Mouse (Mus musculus) frontal cortex, postnatal 10 days (tissue): ENCODE results near the gene Mtmr4.

Experiments
- DNase-seq, 2 experiments: peaks; one replicate each; pipeline ENCODE4 v3.0.0; 2022; ENCODE audit warnings: low spot score in 2 of 2, mixed read lengths in 1 of 2

Gene Mtmr4

DNA sequence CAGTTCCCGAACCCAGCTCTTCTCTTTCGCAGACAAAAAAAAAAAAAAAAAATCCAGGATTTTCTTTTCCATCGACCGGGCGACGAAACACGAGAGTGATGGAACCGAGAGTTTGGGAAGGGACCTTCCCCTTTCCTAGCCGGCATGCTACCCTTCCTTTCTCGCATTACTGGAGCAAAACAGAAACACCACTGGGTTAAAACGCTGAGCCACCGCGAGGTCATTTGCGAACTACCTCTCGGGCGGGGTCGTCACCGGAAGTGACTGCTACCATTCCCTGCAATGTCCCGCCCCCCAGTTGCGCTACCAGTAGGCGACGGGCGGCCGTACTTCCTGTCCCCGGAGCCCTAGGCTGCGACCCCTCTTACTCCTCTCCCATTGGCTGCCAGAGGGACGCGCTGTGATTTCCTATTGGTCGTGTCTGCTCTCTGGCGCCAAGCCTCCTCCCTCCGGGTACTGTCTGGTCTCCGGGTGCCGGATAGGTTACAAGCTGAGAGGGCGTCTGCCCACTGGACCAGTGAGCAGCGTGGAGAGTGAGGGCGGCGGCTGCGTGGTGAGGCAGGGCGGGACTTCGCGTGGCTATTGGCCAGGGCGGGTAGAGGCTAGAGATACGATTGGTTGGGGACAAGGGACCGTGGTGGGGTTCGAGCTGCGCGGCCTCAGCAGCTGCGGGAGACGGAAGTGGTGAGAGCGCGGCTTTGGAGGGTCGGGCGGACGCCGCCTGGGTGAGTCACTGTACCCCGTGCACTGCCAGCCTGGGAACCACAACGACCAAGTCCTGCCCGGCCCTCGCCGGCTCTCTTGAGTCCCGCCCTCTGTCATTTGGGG is at the start of gene Mtmr4:
Gene Mtmr4, plus strand, starts transcription at position 637 of the 828 bp plus-strand sequence.
- peak; percentile 100 for DNase-seq

DNA sequence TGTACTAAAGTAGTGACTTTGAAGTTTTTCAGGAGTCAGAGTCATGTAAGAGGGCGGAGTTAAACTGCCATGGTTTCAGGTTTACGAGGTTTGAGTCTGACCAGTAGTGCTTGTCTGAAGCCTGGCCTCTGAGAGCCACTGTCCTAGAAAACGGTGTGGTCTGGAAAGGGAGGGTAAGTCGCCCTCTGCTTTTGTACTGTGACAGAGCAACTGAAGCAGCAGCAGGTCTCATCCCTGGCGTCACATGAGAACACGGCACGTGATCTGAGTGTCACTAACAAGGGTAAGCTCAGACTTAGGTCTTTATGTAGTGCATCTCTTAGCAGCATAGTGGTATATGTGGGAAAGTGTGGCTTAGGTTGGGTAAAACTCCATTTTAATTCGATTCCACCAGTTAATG is 49.7 kb upstream of the Mtmr4 start:
- DNase-seq = no peak

DNA sequence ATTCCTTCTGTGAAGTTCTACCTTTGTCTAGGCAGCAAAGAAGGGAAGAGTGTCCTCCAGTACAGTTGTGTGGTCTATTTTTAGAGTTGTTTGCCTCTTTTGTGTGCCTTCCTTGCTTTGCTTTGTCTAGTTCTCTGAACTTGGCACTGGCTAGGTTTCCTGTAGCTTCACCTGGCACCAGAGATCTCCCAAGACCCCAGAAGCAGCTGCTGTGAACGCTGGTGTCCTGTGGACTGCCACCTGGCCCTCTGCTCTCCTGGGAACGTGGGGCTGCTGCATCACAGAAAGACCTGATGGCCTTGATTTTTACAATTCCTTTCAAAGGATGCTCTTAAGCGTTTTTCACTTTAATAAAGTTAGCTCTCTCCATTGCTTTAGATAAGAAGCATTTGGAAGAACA is 49.1 kb upstream of the Mtmr4 start:
- DNase-seq = no peak

DNA sequence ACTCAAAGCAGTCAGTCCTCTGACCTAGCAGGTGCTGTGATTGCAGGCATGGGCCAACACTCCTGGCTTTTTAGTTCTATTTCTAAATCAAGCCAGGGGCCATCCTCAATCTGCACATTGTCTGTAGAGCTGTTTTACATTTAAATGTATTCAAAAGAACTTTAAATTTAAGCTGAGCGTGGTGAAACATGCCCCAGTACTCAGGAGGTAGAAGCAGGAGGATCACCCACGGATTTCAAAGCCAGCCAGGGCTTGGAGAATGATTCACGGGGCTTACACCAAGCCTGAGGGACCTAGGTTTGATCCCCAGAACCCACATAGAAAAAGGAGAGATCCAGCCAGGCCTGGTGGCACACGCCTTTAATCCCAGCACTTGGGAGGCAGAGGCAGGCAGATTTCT is 38.6 kb upstream of the Mtmr4 start:
- no peak for DNase-seq

DNA sequence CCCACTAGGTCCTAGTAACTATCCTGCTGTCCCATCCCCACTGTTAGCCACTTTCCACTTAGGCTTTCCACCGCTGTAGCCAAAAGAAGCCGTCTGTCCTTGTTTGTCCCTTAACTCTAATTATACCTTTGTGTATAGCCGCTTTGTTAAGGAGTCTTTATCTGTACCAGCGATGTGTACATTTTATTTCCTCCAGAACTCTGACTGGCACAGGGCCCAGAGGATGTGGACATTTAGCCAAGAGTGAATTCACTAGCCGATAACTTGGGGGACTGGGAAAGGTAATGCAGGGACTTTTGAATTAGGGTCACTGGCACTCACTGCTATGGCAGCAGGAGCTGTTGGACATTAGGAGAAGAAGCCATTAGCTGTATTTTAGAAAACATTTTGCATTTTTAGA is 37.6 kb upstream of the Mtmr4 start:
- no peak for DNase-seq

DNA sequence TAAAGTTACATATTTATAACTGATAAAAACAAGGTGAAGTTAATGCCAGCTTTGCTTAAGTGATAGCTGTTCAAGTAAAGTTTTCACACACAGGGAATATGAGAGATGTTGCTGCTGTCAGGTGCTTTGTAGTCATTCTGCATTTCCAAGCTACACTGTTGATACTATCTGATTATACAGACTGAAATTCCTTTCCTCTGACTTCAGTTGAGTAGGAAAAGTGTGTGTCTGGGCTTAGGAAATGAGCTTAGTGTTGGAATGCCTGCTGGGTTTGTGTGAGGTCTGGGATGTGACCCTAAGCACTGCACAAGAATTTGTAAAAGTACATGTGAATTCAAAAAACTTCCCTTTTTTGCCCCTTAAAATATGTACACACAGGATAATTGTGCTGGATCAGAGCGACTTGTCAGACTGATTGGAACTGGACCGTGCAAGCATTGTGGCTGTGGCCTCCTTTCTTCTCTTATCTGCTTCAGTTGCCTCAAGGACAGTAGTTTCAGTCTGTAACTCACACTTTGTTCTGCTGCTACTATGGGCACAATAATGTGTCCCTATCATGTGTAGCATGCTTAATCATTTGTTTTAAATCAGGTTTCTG is 36.8 kb upstream of the Mtmr4 start:
- DNase-seq = no peak

DNA sequence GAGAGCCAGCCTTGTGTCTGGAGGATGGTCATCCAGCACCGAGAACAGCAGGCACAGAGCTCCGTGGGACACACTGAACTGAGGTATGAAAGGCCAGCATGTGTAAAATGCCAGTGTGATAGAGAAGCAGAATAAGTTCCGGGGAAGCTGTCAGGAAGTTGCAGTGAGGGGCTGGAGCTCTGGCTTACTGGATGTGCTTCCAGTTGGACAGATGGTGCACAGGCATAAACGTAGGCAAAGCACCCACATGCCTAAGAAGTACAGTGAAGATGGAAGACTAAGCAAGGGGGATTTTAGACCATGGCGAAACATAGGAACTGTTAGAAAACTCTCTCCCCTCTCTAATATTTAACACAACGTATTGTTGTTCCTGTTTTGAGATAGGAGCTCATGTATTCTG is 30.8 kb upstream of the Mtmr4 start:
- no peak for DNase-seq

DNA sequence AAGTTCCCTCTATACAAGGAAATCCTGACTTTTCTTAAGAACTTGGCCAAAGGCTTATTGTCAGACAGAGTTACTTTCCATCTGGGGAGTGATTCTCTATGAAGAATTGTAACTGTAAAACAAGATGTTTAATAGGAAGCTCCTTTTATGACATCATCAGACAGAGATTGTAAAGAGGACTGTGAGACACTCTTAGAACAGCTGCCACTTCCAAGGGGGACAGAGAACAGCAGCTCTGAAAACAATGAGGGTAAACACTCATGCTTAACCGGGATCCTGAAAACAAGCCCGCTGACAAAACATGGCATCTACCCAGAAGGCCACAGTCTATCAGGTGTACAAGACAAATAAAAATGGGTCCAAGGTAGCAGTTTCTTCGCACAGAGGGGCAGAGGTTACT is 25.5 kb upstream of the Mtmr4 start, which contains the start of gene Gm11492:
Gene Gm11492, plus strand, starts transcription at position 153 of the 400 bp plus-strand sequence.
- DNase-seq = no peak

DNA sequence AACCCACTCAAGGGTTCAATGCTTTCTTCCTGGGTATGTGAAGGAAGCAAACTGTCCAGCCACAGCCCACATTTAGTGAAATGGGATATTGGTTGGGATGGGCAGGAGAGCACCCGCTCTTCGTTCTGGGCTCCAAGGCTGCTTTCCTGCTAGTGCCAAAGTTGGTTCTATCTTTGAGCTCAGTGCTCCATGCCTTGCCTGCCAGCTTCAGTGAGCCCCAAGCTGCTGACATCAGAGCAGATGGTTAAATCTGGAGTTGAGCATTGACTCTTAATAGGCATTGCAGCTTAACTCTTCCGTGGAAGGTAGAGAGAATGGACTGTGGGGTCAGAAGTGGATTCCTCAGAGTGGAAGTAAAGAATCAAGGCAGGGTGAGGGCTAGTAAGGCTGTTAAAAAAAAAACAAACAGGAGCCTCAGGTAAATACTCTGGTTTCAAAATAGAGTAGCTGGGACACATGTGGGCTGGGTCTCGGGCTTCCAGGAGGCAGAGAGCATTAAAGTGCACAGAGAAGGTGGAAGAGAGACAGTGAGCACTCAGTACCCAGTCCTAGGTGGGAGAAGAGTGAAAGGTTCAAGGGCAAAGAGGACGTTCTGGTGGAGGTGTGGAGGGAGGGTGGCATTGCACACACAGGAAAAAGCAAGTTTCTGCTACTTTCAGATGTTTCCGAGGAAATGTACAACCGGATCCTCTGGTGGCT is 23.6 kb upstream of the Mtmr4 start, which contains the start of gene Sept4:
Gene Sept4, plus strand, starts transcription at position 649 of the 699 bp plus-strand sequence.
- DNase-seq = no peak

DNA sequence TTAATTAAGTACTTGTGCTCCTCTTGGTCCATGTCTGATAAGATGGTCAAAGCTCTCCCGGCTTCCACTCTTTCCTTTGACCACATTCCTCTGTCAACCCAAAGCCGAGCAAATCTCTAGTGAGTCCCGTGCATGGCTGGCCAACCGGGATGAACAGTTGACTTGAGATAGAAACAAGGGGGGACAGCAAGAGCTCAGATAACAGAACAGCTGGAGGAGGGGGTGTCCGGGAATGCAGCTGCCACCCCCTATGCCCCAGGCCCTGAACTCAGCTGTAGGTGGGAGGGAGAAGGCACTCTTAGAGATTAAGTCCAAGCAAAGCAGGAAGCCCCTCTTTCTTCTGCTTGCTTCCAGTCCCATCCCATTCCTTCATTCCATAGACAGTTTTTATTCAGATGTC is 21.2 kb upstream of the Mtmr4 start:
- DNase-seq = no peak

DNA sequence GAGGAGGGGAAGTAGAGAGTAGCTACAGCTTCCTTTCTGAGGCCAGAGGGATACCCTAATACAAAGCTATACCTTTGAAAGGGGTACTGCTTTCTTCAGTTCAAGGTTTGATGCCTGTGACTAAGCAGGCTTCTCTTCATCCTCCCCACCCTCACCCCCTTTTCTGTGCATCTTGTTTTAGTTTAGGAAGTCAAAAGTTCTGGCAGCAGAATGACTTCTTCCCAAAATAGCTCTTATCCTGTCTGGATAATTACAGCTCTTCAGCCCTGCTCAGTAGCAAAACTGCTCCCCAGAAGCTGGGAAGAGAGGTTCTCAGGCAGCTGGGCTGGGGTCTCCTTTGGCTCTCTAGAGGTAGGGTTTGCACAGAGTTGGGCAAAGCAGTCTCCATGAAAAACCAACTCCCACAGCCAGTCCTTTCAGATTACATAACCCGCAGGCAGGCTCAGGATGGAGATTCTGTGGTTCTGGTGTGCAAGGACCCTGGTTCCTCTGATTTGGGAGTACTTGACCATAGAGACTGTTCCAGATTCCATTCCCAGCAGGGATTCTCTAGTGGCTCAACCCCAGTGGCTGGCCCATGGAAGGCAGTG is 20.5 kb upstream of the Mtmr4 start:
- no peak for DNase-seq

DNA sequence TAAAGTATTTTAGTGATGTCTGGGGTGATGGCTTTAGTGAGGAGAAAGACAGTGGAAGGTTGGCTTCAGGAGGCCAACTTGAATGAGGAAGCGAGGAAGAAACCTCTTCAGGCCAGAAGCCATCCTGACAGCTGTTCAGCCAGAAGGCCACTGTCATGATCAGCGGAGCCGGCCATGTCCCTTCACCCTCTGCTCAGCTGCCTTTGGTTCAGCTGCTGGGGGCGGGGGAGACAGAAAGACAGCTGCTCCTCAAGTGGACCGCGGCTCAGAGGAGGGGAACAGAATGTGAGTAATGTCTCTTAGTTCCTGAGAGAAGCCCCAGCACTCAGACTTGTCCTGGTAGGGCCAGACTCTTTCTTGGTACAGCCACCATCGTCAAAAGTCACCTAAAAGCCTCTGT is 18.2 kb upstream of the Mtmr4 start:
- no peak for DNase-seq

DNA sequence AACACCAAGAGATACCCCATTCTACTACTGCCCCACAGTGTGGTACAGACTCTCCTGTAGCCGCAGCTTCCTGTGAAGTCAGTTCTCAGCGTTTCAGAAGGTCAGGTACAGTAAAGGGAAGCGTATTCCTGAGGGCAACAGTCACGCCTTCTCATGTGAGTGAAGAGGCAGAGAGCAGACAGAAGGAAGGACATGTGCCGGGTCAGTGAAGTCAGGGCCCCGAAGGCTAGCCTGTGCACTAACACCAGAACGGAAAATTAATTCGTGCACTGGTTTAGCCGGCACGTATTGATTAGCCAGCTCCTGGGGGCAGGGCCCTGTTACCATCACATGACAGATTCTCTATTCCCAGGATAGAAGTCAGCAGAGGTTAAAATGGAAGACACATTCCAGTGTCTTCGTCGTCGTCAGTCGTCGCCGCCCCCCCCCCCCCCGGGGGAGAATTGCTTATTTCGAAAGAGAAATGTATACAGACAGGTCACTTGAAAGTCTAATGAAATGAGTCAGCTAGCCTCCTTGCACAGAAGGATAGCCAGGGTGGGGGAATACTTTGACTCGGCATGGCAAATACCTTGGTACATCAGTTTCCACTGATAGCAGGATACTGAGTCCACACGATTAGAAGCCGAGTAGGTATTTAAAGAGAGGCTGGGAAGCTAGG is 17.3 kb upstream of the Mtmr4 start:
- DNase-seq = no peak

DNA sequence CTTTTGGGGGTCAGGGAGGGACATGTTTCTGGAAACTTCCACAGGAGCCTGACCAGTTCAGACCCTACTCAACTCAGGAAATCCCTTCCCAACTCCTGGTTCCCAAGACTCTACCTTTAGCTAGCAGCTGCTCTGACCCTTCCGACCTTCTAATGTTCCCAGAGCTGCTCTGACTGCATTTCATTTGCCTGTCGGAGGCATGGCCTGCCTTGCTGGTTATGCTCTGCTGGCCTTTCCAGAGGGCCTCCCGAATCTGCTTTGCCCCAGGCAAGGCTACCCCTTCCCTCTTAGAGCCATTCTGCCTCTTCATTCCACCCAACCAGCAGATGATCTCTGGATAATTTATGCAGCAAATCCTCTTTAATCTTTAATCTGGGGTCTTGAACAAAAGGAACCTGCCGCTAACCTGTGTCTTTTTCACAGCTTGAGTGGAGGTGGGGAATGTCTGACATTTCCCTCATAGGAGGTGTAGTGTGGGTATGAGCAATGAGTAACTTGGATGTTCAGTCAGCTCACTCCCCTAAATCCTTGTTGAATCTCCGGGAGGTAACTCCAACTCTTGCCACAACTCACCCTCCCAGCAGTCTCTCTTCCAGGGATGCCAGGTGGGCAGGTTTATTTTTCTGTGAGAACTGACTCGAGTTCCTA is 14.2 kb upstream of the Mtmr4 start:
- DNase-seq = no peak

DNA sequence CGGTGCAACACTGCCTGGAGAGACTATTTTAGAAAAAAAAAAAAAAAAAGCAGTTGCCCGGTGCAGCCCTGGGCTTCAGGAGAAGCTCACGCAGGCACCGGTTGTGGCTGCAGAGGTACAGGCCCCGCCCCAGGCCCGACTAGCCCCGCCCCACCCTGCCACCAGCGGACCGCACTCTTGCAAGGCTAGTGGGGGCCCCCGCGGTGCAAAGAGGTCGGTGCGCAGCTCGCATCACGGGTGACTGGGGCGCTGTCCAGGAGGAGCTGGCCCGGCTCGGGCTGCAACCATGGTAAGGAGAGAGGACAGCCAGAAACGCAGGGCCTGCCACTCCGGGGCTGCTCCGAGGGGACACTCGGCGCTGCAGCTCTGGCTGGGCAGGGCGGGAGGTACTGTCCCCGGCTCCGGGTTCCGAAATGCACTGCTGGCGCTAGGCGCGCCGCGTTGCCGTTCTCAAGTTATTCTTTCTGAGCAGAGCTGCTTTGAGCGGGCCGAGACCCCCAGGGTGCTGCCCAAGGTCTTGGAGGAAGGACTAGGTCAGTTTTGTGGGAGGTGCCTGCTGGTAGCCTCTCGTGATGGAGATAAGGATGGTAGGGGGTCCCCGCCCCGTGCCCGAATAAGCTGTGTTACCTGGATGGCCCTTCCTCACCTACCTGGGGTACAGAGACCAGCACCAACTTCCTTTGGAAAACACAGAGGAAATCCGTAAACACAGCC is 13.6 kb upstream of the Mtmr4 start:
- DNase-seq = peak in 1 of 2 experiments; percentile 61

DNA sequence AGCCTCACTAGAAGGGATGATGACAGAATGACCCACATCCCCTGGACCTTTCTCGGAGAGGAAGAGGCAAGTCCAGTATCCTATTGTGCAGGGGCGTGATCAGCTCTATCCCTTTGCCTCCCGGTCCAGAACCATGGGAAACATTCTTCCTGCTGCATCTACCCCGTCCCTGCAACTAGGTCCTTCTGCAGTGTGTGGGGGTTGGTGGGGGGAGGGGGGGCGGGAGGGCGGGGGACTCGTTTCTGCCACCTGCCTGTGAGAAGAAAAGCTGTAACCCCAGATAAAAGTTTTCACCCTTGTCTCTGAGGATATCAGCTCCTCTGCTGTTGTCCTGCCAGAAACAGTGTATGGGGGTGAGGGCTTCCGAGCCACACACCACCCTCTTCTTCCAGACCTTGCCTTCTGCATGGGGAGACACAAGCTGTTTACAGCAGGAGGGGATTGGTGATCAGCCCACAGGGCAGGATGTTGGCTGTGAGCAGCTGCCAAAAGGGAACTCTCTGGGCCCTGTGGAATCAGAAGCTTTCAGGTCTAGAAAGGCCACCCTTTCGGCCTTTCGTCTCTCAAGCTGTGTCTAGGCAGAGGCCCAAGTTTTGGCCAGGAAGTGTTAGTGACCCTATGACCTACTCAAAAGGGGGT is 12.9 kb upstream of the Mtmr4 start:
- DNase-seq = no peak

DNA sequence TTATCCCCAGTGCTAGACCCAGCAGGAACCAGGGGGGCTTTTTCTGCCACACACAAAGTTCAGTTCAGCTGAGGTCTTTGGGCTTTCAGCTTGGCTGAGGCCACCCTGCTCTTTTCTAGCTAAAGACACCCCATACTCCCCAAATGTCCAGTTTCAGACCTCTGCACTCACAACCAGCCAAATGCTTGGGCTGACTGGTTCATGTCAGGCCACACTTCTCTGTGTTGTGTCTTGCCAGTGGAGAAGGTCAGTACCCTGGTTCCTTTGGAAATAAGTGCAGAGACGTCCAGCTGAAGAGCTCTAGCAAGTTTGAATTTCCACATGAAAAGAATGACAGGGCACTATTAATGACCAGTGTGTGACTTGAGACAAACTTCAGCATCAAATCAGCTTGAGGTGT is 12.2 kb upstream of the Mtmr4 start:
- DNase-seq = no peak

DNA sequence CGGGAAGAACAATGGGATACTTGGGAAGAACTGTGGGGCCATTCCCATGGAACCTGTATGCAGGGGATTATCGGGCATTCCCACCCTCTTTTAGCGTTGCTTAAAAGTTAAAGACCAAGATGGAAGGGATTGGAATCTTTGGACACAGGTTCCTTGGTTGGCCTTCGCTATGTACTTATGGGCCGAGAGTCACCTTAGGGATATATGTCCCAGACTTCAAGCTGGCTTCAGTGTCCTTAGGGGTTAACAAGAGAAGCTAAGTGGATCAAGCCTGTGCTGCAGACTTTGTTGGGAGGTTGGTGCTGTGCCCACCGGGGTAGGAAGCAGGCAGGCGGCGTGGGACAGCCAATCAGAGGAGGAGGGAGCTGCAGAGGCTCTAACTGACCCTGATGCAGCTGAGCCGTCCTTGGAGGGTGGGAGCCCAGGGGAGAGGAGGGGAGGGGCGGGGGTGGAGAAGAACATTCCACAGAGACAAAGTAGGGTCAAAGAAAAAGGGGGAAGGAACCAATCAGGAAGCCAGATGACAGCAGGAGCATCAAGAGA is 11.3 kb upstream of the Mtmr4 start:
- no peak for DNase-seq

DNA sequence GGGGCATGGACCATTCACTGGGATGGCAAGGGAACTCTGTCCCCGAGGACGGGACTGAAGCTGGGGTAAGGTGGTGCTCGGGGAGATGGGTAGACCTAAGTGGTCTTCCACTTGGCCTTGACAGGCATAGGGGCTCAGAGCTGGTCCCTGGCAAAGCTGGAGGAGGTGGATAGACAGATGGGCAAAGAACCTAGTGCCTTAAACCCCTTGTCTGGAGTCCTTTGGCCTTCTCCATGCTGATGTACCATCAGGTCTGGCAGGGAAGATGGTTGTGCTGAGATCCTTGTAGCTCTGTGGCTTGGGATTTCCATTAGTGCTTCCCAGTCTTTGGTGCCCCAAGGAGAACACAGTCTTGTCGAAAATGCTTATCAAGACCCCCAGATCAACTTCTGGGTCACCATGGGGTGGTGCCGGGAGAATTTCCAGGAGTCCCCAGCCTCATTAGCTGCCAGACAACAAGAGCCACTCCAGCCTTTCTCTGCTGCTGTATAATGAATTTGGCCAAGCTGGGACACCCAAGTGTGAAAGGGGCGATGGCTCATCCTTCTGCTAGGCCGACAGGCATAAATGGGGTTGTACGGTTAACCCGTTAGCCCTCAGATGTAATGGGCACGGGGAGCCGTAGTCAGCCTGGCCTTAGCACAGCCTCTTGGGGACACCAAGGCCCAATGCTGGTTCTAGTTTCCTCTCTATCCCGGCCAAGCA is 10.6 kb upstream of the Mtmr4 start:
- no peak for DNase-seq
